In genomic region chr2:119516811-119517210, GRCm38 (mm10) we compare ENCODE assay signal across 26 mouse cellular contexts.
"Had no signal": no experiment of that assay in that cellular context is flagged by ENCODE, and none has a peak within 500 bp of the region (broad histone marks: within the 10 kb centered on the region; RNA-seq: fewer than 3 reads in every experiment).

No protein-coding gene starts in this region.

- ATAC-seq: intestine, postnatal 0 days; liver, postnatal 0 days; lung, postnatal 0 days; midbrain, embryonic 13.5 days had no signal

- H3K27me3 ChIP-seq: limb, embryonic 12.5 days; limb, embryonic 15.5 days; midbrain, embryonic 13.5 days; neural tube, embryonic 12.5 days; neural tube, embryonic 15.5 days had no signal

- DNase-seq: kidney, adult 2 months; kidney, postnatal 25 days; layer of hippocampus, adult 9-11 months; layer of hippocampus, postnatal 36 days; left cerebral cortex, postnatal 4 days; liver, postnatal 0 days; lung, embryonic 14.5 days; retina, postnatal 1 day; right cerebral cortex, postnatal 25 days; thymus, adult 2 months; thymus, postnatal 14 days; thymus, postnatal 4 days had no signal

- H3K4me1 ChIP-seq: limb, embryonic 12.5 days; limb, embryonic 15.5 days; midbrain, embryonic 10.5 days; midbrain, embryonic 13.5 days; neural tube, embryonic 12.5 days; neural tube, embryonic 15.5 days had no signal

- H3K36me3 ChIP-seq: limb, embryonic 12.5 days; limb, embryonic 15.5 days; midbrain, embryonic 10.5 days; midbrain, embryonic 13.5 days; neural tube, embryonic 12.5 days; neural tube, embryonic 15.5 days had no signal

- H3K27ac ChIP-seq: kidney, postnatal 0 days; layer of hippocampus, adult 2 months; left cerebral cortex, adult 2 months; limb, embryonic 12.5 days; limb, embryonic 15.5 days; liver, embryonic 14.5 days; midbrain, embryonic 10.5 days; midbrain, embryonic 13.5 days; neural tube, embryonic 12.5 days; neural tube, embryonic 15.5 days; stomach, postnatal 0 days had no signal

- H3K4me3 ChIP-seq: layer of hippocampus, adult 2 months; left cerebral cortex, adult 2 months; limb, embryonic 12.5 days; limb, embryonic 15.5 days; megakaryocyte, embryonic 14.5 days; midbrain, embryonic 10.5 days; midbrain, embryonic 13.5 days; neural tube, embryonic 12.5 days; neural tube, embryonic 15.5 days had no signal
